Mouse (Mus musculus) hematopoietic multipotent progenitor cell, adult 10-12 weeks (in vitro differentiated cells): ENCODE measurements around the gene Pofut2. TPM values are rescaled to one million over a fixed set of nuclear protein-coding genes. Genes with fewer than 3 reads are reported as not detected.

Experiments used
- polyA plus RNA-seq: library from polyadenylated mRNA; stranded (reverse); fragments of >175 nt; gene quantifications from 2 replicates; pipeline ENCODE4 v1.2.3, GENCODE M21; 2012; ENCODE audit warnings: low replicate concordance

Pofut2 gene
- polyA plus RNA-seq = 49.9 and 76.0 TPM in 2 replicates

DNA sequence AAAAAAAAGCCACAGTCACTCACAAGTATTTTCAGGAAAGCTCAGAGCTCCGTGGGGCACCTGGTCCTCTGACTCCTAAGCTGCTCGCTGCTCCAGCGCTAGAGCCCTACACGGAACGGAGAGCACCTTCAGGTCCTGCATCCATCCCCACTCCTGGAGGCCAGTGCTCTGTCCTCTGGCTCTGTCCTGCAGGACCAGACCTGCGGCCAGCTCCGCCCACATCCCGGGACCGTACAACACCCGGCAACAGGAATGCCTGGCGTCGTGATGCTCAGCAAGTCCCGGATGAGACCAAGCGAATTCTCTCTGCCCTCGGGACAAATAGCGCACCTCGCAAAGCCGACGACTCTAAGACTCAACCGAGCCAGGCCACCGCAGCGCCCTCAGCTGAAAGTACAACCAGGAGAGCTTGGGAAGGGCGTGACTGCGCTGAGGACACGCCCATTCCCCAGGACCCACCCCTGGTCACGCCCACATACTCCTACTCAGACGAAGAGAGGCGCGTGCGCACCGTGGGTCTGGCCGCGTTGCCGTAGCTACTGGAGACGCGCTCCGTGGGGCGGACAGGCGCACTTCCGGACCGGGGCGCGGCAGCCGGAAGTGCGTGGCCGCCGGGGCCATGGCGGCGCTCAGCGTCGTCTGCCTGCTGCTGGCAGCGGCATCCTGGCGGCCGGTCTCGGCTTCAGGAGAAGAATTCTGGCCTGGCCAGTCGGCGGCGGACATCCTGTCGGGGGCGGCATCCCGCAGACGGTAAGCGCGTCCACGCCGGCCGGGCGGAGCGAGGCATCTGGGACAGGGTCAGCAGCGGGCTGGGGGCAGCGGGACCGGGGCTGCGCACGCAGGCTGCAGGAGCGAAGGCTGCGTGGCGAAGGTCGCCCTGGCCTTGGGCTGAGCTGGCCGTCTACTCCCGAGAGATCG lies at the start of gene Pofut2:
Gene Pofut2 (plus strand): TSS at position 515 of the 918 bp plus-strand sequence.

Other genes starting within 250 kb of the Pofut2 start
- 18.4 and 24.0 TPM in 2 replicates for gene Slc19a1, start 227.0 kb upstream of the Pofut2 start, polyA plus RNA-seq
- gene Col18a1, start 92.7 kb upstream of the Pofut2 start, polyA plus RNA-seq = 1.1 and 1.9 TPM in 2 replicates
- gene Adarb1, start 159.1 kb downstream of the Pofut2 start, polyA plus RNA-seq = 0.45 and 0.51 TPM in 2 replicates